Mouse (Mus musculus): ENCODE results near the gene Trib2. TPM values are rescaled to one million over a fixed set of nuclear protein-coding genes. Genes with fewer than 3 reads are reported as not detected.

Trib2 gene
- polyA plus RNA-seq, 1 experiment = 3.1 TPM

GRCm38 (mm10) chr12:15815170-15815575, 1.5 kb downstream of the Trib2 start:
- no peak for DNase-seq (ENCODE audit: low read depth, low spot score)
- under 1% methylated on average over 23 of the region's 23 CpGs for WGBS

GRCm38 (mm10) chr12:15814249-15815081, 2.3 kb downstream of the Trib2 start:
- DNase-seq (ENCODE audit: low read depth, low spot score) = no peak
- WGBS = 4% methylated on average over 32 of the region's 32 CpGs

- WGBS = 30% methylated on average over 5 of the region's 5 CpGs
- DNase-seq (ENCODE audit: low read depth, low spot score) = no peak
These were observed 2.9 kb downstream of the Trib2 start for GRCm38 (mm10) chr12:15813819-15814165.

GRCm38 (mm10) chr12:15813133-15813818, 3.4 kb downstream of the Trib2 start:
- WGBS = 37% methylated on average over 12 of the region's 12 CpGs
- no peak for DNase-seq (ENCODE audit: low read depth, low spot score)

GRCm38 (mm10) chr12:15812139-15812962, 4.4 kb downstream of the Trib2 start:
- WGBS = 32% methylated on average over 6 of the region's 6 CpGs
- DNase-seq (ENCODE audit: low read depth, low spot score) = no peak

- 50% methylated on average over 4 of the region's 4 CpGs for WGBS
- no peak for DNase-seq (ENCODE audit: low read depth, low spot score)
These were observed 5.0 kb downstream of the Trib2 start for GRCm38 (mm10) chr12:15811682-15812081.

GRCm38 (mm10) chr12:15810926-15811325, 5.8 kb downstream of the Trib2 start:
- DNase-seq (ENCODE audit: low read depth, low spot score) = no peak
- WGBS = 77% methylated on average over 7 of the region's 7 CpGs

- no peak for DNase-seq (ENCODE audit: low read depth, low spot score)
- 83% methylated on average over 7 of the region's 7 CpGs for WGBS
These were observed 7.1 kb downstream of the Trib2 start for GRCm38 (mm10) chr12:15809657-15810056.

- DNase-seq (ENCODE audit: low read depth, low spot score) = no peak
- 82% methylated on average over 4 of the region's 4 CpGs for WGBS
These were observed 7.5 kb downstream of the Trib2 start for GRCm38 (mm10) chr12:15809249-15809648.

GRCm38 (mm10) chr12:15808186-15808800, 8.4 kb downstream of the Trib2 start:
- WGBS = 90% methylated on average over 5 of the region's 5 CpGs
- DNase-seq (ENCODE audit: low read depth, low spot score) = no peak

- no peak for DNase-seq (ENCODE audit: low read depth, low spot score)
- 26% methylated on average over 1 of the region's 1 CpGs for WGBS
These were observed 11.8 kb downstream of the Trib2 start for GRCm38 (mm10) chr12:15804931-15805331.

GRCm38 (mm10) chr12:15803936-15804438, 12.7 kb downstream of the Trib2 start:
- no peak for DNase-seq (ENCODE audit: low read depth, low spot score)
- 80% methylated on average over 5 of the region's 5 CpGs for WGBS

GRCm38 (mm10) chr12:15801571-15801930, 15.2 kb downstream of the Trib2 start:
- DNase-seq (ENCODE audit: low read depth, low spot score) = no peak
- WGBS = 93% methylated on average over 4 of the region's 4 CpGs

GRCm38 (mm10) chr12:15800914-15801570, 15.7 kb downstream of the Trib2 start:
- DNase-seq (ENCODE audit: low read depth, low spot score) = no peak
- WGBS = 72% methylated on average over 9 of the region's 9 CpGs

- WGBS = 74% methylated on average over 4 of the region's 4 CpGs
- no peak for DNase-seq (ENCODE audit: low read depth, low spot score)
These were observed 16.4 kb downstream of the Trib2 start for GRCm38 (mm10) chr12:15800196-15800913.

- WGBS = 56% methylated on average over 7 of the region's 7 CpGs
- DNase-seq (ENCODE audit: low read depth, low spot score) = no peak
These were observed 18.7 kb downstream of the Trib2 start for GRCm38 (mm10) chr12:15798019-15798418.

- 82% methylated on average over 3 of the region's 3 CpGs for WGBS
- DNase-seq (ENCODE audit: low read depth, low spot score) = no peak
These were observed 20.8 kb downstream of the Trib2 start for GRCm38 (mm10) chr12:15795886-15796285.

- 93% methylated on average over 8 of the region's 8 CpGs for WGBS
- no peak for DNase-seq (ENCODE audit: low read depth, low spot score)
These were observed 23.4 kb downstream of the Trib2 start for GRCm38 (mm10) chr12:15793336-15793735.

GRCm38 (mm10) chr12:15790181-15790580, 26.5 kb downstream of the Trib2 start:
- WGBS = 74% methylated on average over 2 of the region's 2 CpGs
- DNase-seq (ENCODE audit: low read depth, low spot score) = no peak
